Mouse (Mus musculus) G1E-ER4 (cell line): Measurements from ENCODE around the gene Nphp4. TPM values are rescaled to one million over a fixed set of nuclear protein-coding genes. Genes with fewer than 3 reads are reported as not detected.

Source experiments
- GATA1 ChIP-seq: IDR thresholded peaks from one replicate; pipeline ENCODE4 v1.8.0; 2012; ENCODE audit warnings: low read length, inconsistent platforms
- polyA plus RNA-seq: library from polyadenylated mRNA; stranded (reverse); fragments of >175 nt; gene quantifications from 2 replicates; pipeline ENCODE4 v1.2.3, GENCODE M21; 2012

Gene Nphp4
- polyA plus RNA-seq, result not detected in 2 replicates

DNA sequence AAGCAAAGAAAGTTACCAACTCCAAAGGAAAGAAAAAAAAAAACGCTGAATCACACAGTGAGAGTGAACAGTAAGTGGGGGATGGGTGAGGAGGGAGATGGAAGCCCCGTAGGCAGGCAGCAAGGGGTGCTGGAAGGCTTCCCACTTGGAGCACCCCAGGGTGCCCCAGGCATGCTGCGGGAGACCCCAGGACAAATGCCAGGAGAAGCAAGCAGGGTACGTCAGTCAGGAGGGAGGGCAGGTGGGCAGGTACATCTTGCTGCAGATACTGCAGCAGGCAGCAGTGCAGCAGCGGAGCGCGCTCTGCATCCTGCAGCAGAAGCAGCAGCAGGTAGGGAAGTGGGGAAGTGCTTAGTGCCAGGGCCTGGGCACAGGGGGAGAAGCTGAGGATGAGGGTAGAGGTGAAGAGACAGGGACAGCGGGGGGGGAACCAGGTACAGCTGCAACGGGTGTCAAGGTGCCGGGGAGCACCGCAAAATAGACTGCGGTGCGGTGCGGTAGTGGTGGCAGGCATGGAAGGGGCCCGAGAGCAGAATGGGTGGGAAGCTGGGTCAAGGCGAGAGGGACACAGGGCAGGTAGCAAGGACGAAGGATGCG, at the start of gene Nphp4:
Gene Nphp4, plus strand, starts transcription at position 280 of the 597 bp plus-strand sequence.
- no peak for TF ChIP-seq GATA1

GRCm38 (mm10) chr4:152428259-152428658, 48.2 kb upstream of the Nphp4 start:
- no peak for TF ChIP-seq GATA1

- TF ChIP-seq GATA1, result no peak
These were observed 44.2 kb upstream of the Nphp4 start for GRCm38 (mm10) chr4:152432308-152432707.

DNA sequence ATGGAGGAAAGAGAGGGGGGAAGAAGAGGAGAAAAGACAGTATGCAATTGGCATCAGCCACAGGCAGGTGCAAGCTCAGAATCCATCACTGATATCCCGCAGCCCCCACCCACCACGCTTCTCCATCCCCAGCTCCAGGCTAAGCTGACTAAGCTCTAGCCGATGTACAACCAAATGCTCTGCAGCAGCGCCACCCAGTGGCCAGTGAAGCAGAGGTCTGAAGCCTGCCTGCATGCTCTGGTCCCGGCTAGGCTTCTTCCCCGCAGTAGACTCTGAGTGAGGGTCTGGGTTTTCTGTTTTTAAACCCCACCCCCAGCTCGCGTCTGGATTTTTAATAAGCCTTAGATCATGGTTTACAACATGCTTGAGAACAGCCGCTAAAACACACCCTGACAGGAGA, 41.7 kb upstream of the Nphp4 start:
- TF ChIP-seq GATA1, result no peak

DNA sequence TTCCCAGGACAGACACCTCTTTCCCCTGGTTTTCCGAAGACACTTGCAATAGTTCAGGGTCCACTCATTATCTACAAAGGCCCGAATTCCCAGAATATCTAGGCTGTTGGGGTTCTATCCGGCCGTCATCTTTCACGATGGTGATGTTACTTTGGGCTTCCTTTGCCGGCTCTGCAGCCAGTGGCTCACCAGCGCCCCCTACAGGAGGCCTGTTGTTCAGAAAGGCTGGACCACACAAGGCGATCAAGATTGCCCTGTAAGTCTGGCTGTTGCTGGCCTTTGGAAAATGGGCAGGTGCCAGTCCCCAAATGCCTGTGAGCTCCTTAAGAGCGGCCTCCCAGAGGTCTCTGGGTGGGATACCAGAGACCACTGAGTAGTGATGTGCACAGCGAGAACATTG, 41.3 kb upstream of the Nphp4 start:
- TF ChIP-seq GATA1, result no peak

DNA sequence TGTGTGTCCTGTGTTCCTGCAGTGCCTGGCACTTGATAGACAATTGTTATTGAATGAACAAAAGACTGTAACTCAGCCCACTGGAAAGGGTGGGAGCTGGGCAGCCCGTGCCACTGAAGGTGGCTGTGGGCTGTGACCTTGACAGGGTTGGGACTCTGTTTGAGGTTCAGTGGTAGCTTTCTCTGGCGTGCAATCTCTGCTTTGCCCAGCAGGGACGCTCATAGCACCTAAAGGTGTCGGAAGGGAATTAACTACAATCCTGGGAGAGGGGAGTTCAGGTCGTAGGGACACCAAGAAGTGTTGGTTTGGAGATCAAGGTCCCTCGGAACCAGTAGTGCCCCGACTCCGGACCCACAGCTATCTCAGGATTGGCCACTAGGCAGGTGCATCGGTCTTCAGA, 35.6 kb upstream of the Nphp4 start:
- no peak for TF ChIP-seq GATA1

- TF ChIP-seq GATA1, result no peak
These were observed 35.0 kb upstream of the Nphp4 start for GRCm38 (mm10) chr4:152441536-152441935.

GRCm38 (mm10) chr4:152446178-152446577, 30.3 kb upstream of the Nphp4 start:
- no peak for TF ChIP-seq GATA1

GRCm38 (mm10) chr4:152447731-152448665, 28.5 kb upstream of the Nphp4 start:
- TF ChIP-seq GATA1, result no peak

DNA sequence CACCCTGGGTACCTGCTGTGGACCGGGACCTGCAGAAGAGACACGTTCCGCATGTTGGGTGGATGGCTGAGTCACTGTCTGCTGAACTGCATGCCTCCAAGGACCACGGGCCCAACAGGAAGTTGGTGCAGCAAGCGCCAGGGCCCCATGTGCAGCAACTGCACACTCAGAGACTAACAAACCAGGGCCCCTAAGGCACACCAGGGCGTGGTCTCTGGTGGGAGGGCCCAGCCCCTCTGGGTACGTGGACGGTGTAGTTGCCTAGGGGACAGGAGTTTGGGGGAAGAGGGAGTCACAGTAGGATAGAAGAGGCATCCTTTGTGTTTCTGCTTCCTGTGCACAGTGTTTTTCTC, 27.9 kb upstream of the Nphp4 start:
- TF ChIP-seq GATA1, result no peak

GRCm38 (mm10) chr4:152451371-152451770, 25.1 kb upstream of the Nphp4 start:
- no peak for TF ChIP-seq GATA1

DNA sequence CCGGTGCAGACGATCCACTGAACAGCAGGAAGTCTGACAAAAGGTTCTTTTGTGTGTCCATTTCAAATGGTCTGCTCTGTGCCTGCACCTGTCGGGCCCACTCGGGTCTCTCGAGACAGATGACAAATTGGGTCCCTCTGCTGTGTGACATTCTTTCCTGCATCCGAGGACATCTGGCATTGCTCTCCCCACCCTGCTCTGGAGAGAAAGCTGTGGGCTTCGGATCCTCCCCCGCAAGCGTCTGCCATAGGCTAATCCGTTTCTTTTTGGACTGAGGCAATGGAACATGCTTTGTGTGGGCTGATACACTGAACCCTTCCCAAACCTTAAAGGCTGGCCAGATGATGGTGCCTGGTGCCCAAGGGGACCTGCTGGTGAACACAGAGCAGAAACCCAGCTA, 23.4 kb upstream of the Nphp4 start:
- TF ChIP-seq GATA1, result no peak

DNA sequence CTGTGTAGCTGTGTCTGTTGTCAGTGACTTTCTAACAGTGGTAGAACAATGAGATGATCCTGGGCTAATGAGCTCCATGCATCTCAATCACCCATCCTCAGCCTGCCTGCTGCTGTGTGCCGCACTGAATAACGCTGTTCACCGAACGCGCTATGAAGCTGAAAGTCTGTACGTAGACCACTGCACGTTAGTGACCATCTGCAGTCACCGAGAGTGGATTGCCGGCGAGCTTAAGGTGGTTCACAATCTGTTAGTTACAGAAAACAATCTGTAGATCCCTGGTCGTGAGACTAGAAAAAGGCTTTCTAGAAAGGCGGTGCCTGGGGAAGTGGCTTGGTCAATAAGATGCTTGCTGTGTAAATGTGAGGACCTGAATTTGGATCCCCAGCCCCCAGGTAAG, 22.4 kb upstream of the Nphp4 start:
- TF ChIP-seq GATA1, result no peak

- TF ChIP-seq GATA1, result no peak
These were observed 19.9 kb upstream of the Nphp4 start for GRCm38 (mm10) chr4:152456609-152457008.

- TF ChIP-seq GATA1, result no peak
These were observed 18.8 kb upstream of the Nphp4 start for GRCm38 (mm10) chr4:152457673-152458072.

- no peak for TF ChIP-seq GATA1
These were observed 14.0 kb upstream of the Nphp4 start for GRCm38 (mm10) chr4:152462516-152462915.

DNA sequence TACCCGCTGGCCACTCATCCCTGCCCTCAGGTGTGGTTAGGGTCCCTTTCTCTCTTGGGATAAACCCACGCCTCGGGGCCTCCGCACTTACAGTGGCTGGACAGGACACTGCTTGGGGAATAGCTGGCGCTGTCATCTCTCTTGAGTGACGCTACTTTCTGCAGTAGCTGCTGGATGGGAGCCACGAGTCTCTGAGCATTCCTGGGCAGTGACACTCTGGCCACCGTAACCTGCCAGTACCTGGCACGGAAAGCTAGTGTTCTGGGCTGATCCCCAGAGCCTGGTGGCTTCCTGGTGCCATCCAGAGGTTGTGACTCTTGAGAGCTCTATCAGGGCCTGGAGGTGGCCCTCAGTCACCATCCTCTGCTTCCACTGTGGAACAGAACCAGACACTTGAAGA, 13.4 kb upstream of the Nphp4 start:
- no peak for TF ChIP-seq GATA1

- no peak for TF ChIP-seq GATA1
These were observed 11.4 kb upstream of the Nphp4 start for GRCm38 (mm10) chr4:152465116-152465515.
